Mouse (Mus musculus) embryo, embryonic 11 days (tissue): ENCODE data around the gene Gm6880.
"Not testable (repeated sequence)": the region's sequence is repeated elsewhere in the genome, so short reads cannot be mapped to it uniquely, and the experiment has no call there.

ENCODE experiments used
- DNase-seq: peaks from one replicate; pipeline ENCODE4 v3.0.0-alpha.2; 2015

Gene Gm6880

GRCm38 (mm10) chrX:74481349-74481885 lies at the start of gene Gm6880:
Gm6880 (minus strand) TSS chrX:74481399.
- not testable (repeated sequence) for DNase-seq

GRCm38 (mm10) chrX:74517461-74517860 lies 36.3 kb upstream of the Gm6880 start:
- DNase-seq: not testable (repeated sequence)

DNA sequence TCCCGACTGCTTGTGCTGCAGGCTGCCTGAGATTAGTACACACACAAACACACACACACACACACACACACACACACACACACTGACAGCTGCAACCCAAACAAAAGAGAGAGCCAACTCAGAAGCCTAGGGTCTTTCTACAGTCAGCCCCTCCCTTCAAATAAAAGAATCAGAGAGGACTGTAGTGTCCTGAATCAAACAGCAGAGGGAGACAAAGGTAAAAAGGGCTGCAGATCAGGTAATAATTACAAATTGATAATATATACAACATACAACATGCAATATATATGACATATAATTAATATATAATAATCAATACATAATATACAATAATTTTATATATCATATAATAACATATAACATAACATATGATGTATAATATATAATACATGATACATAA lies 15.9 kb upstream of the Gm6880 start:
- no peak for DNase-seq

GRCm38 (mm10) chrX:74452773-74453172 lies 28.4 kb downstream of the Gm6880 start:
- peak; percentile 36 for DNase-seq

GRCm38 (mm10) chrX:74451157-74451912 lies 29.9 kb downstream of the Gm6880 start:
- no peak for DNase-seq
